Mouse (Mus musculus) liver, embryonic 14.5 days (tissue): ENCODE data around the gene Dmrta1. TPM values are rescaled to one million over a fixed set of nuclear protein-coding genes. Genes with fewer than 3 reads are reported as not detected.
"Not testable (repeated sequence)": the region's sequence is repeated elsewhere in the genome, so short reads cannot be mapped to it uniquely, and the experiment has no call there.

Experiments
- ATAC-seq: fragments of 200-750 bp; cut with Nextera tagmentation; 2 replicates; pipeline ENCODE4 v1.8.0; 2017; ENCODE audit warnings: moderate number of reproducible peaks, mild to moderate bottlenecking, moderate library complexity; ENCODE audit not compliant: insufficient read depth
- DNase-seq, 3 experiments: peaks; one replicate each; pipeline ENCODE4 v3.0.0-alpha.2; 2012 to 2013; ENCODE audit warnings: low read depth in 3 of 3, low spot score in 3 of 3
- H3K27ac ChIP-seq: fragments of 300-500 bp; sonication (generic); 2 replicates; pipeline ENCODE4 v1.5.1; 2014; ENCODE audit warnings: moderate library complexity, mild to moderate bottlenecking, control low read depth, inconsistent platforms
- H3K27me3 ChIP-seq: fragments of 300-500 bp; sonication (generic); 2 replicates; pipeline ENCODE4 v1.6.1; 2014; ENCODE audit warnings: mild to moderate bottlenecking, low read length, moderate library complexity; ENCODE audit not compliant: control insufficient read depth, insufficient read depth
- H3K36me3 ChIP-seq: fragments of 300-500 bp; sonication (generic); replicated peaks from 2 replicates; pipeline ENCODE4 v1.6.1; 2014; ENCODE audit warnings: low read depth; ENCODE audit not compliant: control insufficient read depth, insufficient read depth
- H3K4me1 ChIP-seq, 2 experiments: fragments of 200-500 bp in 1 of 2; fragments of 300-500 bp in 1 of 2; sonication (generic) in 1 of 2; replicated peaks; 2 replicates each; pipeline ENCODE4 v1.6.1; 2012 to 2014; ENCODE audit warnings: antibody characterized with exemption in 1 of 2, inconsistent platforms in 1 of 2, low read length in 1 of 2; ENCODE audit not compliant: control insufficient read depth in 2 of 2, insufficient read depth in 2 of 2
- H3K4me2 ChIP-seq: fragments of 300-500 bp; sonication (generic); 2 replicates; pipeline ENCODE4 v1.6.1; 2014; ENCODE audit warnings: low read depth, mild to moderate bottlenecking, control low read depth, moderate library complexity
- H3K4me3 ChIP-seq, 2 experiments: fragments of 200-500 bp in 1 of 2; fragments of 300-500 bp in 1 of 2; sonication (generic) in 1 of 2; 2 replicates each; pipeline ENCODE4 v1.5.1; 2012 to 2014; ENCODE audit warnings: low read depth in 2 of 2, low read length in 2 of 2, mild to moderate bottlenecking in 2 of 2, control low read depth in 1 of 2, inconsistent platforms in 1 of 2, moderate library complexity in 1 of 2; ENCODE audit not compliant: insufficient read depth in 1 of 2
- H3K9ac ChIP-seq: fragments of 300-500 bp; sonication (generic); replicated peaks from 2 replicates; pipeline ENCODE4 v1.6.1; 2014; ENCODE audit warnings: mild to moderate bottlenecking, control low read depth, moderate library complexity
- H3K9me3 ChIP-seq: fragments of 300-500 bp; sonication (generic); 2 replicates; pipeline ENCODE4 v1.6.1; 2016; ENCODE audit warnings: low read length, mixed read lengths; ENCODE audit not compliant: control insufficient read depth
- CTCF ChIP-seq: IDR thresholded peaks from 2 replicates; pipeline ENCODE4 v1.5.1; 2016; ENCODE audit warnings: antibody characterized with exemption, low read depth, control low read depth
- EP300 ChIP-seq: IDR thresholded peaks from 2 replicates; pipeline ENCODE4 v1.6.1; 2016; ENCODE audit warnings: antibody characterized with exemption, low read depth
- WGBS: fragments of 180-500 bp; shearing (Covaris S2); extraction: QIAGEN DNeasy Blood & Tissue Kit; methylation state at CpG from one replicate; pipeline ENCODE4 v1.1.7; 2014; ENCODE audit not compliant: insufficient replicate concordance; 5-methylcytosine and 5-hydroxymethylcytosine counted together
- polyA plus RNA-seq, 2 experiments: library from polyadenylated mRNA; depleted of rRNA in 1 of 2; stranded (reverse) in 1 of 2; unstranded in 1 of 2; fragments of >200 nt; fragmentation: Nextera tagmentation in 1 of 2; extraction: Ambion mirVana in 1 of 2; gene quantifications; 2 replicates each; pipeline versions ENCODE4 v1.2.1 to v1.2.3; 2012 to 2014

The Dmrta1 gene
- polyA plus RNA-seq, 2 experiments = not detected

- DNase-seq (no peak), ATAC-seq (no peak)
- Histone ChIP-seq H3K4me3 (no peak overlapping the region), H3K9me3 (no peaks in the 10 kb centered on the region), H3K36me3 (no peaks in the 10 kb centered on the region), H3K4me2 (no peak overlapping the region), H3K4me1 (no peaks in the 10 kb centered on the region), H3K27me3 (peaks cover 21% of the 10 kb centered on the region), H3K9ac (no peak overlapping the region), H3K27ac (no peak overlapping the region)
- TF ChIP-seq CTCF (peak; percentile 23; the same call in 1 of the 2 replicates), EP300 (no peak)
- WGBS = 14% methylated on average over 1 of the region's 1 CpGs
Observed at GRCm38 (mm10) chr4:89692780-89693179, 13.5 kb downstream of the Dmrta1 start.

GRCm38 (mm10) chr4:89695589-89695988 lies 16.4 kb downstream of the Dmrta1 start:
- Histone ChIP-seq H3K27me3 (no peaks in the 10 kb centered on the region), H3K36me3 (no peaks in the 10 kb centered on the region), H3K4me1 (no peaks in the 10 kb centered on the region), H3K27ac (no peak overlapping the region), H3K9me3 (no peaks in the 10 kb centered on the region), H3K9ac (no peak overlapping the region), H3K4me3 (no peak overlapping the region), H3K4me2 (no peak overlapping the region)
- no peak for TF ChIP-seq CTCF
- no peak for TF ChIP-seq EP300
- ATAC-seq (no peak), DNase-seq (no peak)
- 60% methylated on average over 5 of the region's 5 CpGs for WGBS

GRCm38 (mm10) chr4:89697951-89698350 lies 18.7 kb downstream of the Dmrta1 start:
- H3K27ac ChIP-seq = no peak overlapping the region

GRCm38 (mm10) chr4:89723526-89724190 lies 44.4 kb downstream of the Dmrta1 start:
- not testable (repeated sequence) for H3K36me3 ChIP-seq, H3K27ac ChIP-seq, H3K9ac ChIP-seq, ATAC-seq, H3K4me3 ChIP-seq, H3K27me3 ChIP-seq, DNase-seq, H3K4me1 ChIP-seq, H3K4me2 ChIP-seq, H3K9me3 ChIP-seq
- 71% methylated on average over 1 of the region's 1 CpGs for WGBS

More at GRCm38 (mm10) chr4:89697951-89698350, 18.7 kb downstream of the Dmrta1 start:
- ATAC-seq (no peak), DNase-seq (no peak)
- Histone ChIP-seq H3K4me1 (no peaks in the 10 kb centered on the region), H3K36me3 (no peaks in the 10 kb centered on the region), H3K4me2 (no peak overlapping the region), H3K9me3 (no peaks in the 10 kb centered on the region), H3K9ac (no peak overlapping the region), H3K27me3 (no peaks in the 10 kb centered on the region), H3K4me3 (no peak overlapping the region)
- TF ChIP-seq EP300 (no peak), CTCF (no peak)
